Mouse (Mus musculus) spleen, postnatal 14 days (tissue): ENCODE results near the gene Timm17b.

ENCODE experiments used
- DNase-seq, 2 experiments: peaks; one replicate each; pipeline ENCODE4 v3.0.0; 2021 to 2022; ENCODE audit warnings: low spot score in 2 of 2

Gene Timm17b

DNA sequence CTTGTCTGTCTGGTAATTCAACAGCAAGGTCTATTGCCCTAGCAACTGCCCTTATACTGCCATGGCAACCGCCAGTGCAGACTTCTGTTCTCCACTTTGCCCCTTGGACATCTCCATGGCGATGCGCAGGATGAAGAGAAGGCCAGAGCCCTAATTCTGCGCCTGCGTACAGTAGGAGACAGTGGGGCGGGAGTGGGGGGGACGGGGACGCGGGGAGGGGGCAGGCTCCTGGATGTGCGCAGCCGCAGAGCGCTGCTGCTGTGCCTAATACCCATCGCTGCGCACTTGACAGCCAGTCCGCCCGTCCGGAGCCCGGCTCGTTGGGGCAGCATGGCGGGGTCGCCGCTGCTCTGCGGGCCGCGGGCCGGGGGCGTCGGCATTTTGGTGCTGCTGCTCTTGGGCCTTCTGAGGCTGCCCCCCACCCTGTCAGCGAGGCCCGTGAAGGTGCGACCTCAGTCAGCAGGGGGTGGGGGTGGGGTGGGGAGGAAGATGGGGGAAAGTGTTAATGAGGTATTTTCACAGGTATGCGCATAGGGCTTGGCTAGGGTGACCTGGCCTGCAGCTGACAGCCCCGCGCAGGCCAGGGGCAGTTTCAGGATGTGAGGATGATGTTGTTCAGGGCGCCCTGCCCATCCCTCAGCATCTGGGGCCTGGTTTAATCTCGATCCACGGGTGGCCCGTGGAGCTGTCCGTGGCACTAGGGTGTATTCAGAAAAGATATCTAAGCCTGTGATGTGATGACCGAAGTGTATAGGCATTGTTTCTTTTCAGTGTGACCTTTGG, 20.6 kb downstream of the Timm17b start, which contains the start of gene Pcsk1n:
Pcsk1n (plus strand) TSS at position 222 of the 783 bp plus-strand sequence.
- DNase-seq = no peak

DNA sequence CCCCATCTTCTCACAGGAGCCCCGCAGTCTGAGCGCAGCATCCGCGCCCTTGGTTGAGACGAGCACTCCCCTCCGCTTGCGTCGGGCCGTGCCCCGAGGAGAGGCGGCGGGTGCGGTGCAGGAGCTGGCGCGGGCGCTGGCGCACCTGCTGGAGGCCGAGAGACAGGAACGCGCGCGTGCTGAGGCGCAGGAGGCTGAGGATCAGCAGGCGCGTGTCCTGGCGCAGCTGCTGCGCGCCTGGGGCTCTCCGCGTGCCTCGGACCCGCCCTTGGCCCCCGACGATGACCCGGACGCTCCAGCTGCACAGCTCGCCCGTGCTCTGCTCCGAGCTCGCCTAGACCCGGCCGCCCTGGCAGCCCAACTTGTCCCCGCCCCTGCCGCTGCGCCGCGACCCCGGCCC, 22.9 kb downstream of the Timm17b start:
- no peak for DNase-seq

DNA sequence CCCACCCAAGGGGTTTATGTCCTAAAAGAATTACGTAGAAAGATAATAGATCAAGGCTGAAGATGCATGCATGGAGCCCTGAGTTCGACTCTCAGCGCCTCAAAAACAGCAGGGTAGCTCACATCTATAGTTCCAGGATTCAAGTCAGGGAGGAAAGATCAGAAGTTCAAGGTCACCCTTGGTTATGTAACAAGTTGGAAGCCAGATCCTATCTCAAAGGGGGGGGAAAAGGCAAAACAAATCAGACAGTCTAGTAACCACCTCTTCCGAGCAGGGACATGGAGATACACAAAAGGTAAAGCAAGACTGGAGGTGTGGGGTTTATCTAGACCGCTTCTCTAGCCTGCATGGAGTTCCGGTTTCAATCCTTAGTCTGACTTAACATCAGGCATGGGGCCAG, 27.1 kb downstream of the Timm17b start:
- DNase-seq = no peak

DNA sequence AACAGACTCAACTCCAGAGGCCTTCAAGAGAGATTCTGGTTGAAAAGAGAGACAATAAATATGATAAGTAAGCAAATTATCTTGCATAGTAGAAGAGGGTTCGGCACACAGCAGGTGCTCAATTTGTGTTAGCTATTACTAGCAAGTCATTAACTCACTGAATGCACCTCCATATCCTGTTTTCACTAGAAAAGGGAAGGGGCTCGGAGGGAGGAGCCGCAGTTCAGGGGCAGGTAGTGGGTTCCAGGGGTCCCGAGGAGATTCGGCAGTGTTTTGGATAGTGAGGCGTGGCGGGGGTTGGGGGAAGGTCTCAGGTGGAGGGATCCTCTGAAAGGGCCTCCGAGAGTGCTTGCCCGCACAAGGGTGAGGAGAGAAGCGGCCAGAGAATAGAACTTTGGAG, 28.0 kb downstream of the Timm17b start:
- no peak for DNase-seq

DNA sequence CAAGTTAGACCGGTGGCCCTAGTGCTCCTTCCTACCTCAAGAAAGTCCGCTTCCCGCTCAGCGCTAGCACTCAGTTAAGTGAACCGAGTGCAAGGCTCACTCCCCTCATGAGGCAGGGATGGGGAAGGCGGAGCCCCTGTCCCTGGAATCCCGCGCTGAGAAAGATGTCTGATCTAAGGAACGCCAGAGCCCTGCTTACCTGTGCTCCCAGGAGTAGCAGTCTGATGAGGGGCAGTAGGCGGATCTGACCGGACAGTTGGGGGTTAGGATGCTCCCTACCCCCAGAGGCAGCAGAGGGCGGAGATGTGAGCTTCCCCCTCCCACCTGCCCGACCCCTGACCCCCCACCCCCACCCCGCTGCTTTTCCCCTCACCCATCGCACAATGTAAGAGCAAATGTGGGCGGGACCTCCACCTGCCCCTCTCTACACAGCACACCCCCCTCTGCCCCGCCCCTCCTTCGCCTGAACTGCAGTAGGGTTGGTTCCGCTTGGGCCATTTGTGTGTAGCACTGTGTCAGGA, 29.2 kb downstream of the Timm17b start, which contains the start of gene Eras:
Eras (minus strand) TSS at position 338 of the 521 bp plus-strand sequence.
- DNase-seq = no peak

DNA sequence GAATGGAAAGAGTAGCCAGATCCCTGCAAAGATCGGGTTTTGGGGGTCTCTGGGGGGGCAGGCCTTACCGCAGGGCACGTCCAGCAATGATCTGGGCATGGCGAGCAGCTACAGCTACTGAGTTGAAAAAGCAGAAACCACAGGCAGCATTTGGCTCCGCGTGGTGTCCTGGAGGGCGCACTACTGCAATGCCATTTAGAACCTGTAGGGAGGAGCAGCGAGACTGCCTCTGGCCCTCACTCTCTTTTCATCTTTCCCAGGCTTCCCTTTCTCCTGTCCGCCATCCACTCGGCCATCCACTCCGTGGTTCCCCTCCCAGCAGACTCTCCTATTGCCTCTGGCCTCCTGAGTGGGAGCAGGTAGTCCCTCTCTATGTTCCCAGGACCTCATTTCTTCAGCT, 37.7 kb downstream of the Timm17b start:
- no peak for DNase-seq

DNA sequence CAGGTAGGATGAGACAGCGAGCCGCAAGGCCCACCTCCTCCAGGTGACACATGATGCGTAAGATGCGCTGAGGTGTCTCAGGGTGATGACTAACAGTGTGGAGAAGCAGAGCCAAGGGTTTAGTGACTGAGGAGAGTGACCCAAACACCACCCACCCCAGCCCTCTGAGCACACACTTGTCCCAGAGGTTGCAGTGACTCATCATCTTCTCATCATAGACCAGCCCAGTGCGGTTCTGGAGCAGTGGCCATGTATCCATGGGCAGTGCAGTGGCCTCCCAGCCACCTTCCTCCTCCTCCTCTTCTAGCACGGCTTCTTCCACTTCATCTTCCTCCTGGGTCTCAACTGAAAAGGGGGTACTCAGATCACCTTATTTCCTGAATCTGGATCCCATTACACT, 38.5 kb downstream of the Timm17b start:
- no peak for DNase-seq

DNA sequence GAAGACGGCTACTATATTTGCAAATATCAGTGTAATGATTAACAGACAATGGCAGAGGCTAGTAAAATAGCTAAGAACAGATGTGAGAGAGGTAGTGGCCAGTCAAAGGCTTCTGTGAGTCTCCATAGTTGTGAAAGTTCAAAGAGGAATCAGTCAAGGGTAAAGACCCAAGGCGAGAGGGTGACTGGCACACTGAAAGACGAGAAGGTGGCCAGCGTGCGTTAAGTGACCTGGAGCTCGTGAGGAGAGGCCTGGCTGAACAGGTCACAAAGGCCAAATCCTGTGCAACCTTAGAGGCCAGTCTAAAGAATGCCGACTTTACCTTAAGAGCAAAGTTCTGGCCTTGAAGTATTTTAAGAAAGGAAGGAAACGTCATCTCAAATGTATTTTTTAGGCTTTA, 46.5 kb downstream of the Timm17b start:
- DNase-seq = no peak

DNA sequence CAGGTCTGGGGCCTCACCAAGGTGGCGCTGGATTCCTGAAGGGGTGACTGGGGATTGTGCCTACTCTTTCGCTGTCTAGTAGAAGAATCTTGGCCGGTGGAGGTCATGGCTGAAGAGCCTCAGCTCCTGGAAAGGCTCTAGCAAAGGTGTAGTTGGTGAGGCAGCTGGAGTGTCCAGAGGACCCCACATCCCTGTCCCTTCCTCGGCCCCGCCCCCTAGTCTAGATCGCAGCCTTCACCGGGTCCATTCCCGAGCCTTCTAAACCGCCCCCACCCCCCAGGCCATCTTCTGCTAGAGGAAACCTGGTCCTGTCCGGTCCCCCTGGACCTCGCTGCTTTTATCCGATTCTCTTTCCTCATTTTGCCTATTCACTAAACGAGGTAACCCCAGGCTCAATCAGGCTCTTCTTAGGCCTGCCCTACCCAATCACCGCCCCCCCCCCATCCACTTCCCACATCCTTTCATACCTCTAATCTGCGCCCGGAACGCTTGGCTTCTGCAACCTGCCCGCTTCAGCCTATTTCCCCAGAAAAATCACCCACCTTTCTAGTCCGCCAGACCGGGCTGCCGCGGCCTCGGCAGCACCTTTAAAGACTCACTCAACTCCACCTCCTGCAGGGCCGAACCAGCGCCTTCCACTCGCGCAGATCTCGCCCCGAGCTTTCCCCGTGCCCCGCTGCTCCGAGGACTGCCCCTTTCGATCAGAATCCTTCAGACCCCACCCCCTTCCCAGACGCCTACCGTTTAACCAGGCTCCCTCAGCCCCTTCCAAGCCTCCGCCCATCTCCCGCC, 48.1 kb downstream of the Timm17b start, which contains the start of gene Hdac6:
Hdac6 (minus strand) TSS at position 782 of the 792 bp plus-strand sequence.
- no peak for DNase-seq

DNA sequence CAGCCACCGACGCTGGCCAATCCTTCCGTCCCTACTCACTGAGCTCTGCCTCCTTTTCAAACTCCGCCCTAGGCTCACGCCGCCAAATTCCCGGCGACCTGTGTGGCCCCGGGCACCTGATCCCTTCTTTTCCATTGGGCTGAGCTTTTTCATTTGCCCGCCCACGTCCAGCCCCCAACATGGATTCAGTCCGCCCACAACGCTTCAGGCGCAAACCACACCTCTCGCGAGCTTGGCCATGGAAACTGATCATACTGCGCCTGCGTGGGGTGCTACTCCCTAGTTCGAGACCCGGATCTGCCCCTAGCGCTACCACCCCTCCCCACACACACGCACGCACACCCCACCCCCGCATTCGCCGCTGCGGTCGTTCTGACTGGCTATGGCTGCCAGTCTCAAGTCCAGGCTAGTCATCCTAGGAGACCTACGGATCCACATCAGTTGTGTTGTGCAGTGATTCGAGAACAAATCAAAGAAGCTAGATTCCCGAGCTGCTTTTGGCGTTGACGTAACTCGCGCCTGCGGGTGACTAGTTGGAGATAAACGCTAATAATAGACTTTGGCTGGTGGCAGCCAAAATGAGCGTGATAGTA, 48.8 kb downstream of the Timm17b start:
- peak; percentile 65 to 74 for DNase-seq

DNA sequence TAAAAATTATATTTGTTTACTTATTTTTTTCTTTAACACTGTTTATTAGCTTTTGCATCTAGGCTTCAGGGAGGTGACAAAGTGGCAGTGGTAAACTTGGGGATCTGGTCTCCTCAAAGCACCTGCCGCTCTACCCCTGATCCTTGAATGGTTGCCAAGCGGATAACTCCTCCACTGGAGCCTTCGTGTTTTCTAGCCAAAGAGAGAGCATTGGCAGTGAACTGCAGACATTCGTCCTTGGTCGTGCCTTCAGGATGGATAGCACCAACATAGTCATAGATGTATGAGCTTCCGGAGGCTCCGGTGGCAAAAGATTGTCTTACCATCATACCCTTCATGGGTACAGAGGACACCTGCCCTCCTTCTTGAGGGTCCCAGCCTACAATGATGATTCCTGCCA, 50.9 kb downstream of the Timm17b start:
- DNase-seq = no peak
